Mouse (Mus musculus) gastrocnemius, postnatal 14 days (tissue): Measurements from ENCODE around the gene Rassf7. TPM values are rescaled to one million over a fixed set of nuclear protein-coding genes. Genes with fewer than 3 reads are reported as not detected.
A peak's percentile ranks its signal among the peaks of the same experiment; 100 is the strongest.

Source experiments
- DNase-seq: peaks from one replicate; pipeline ENCODE4 v3.0.0; 2021; ENCODE audit warnings: mixed read lengths
- intact Hi-C: fragments of 180-260 bp; cut with DNase I; formaldehyde crosslinking; loops from one replicate; pipeline ENCODE4 v1.15.1; 2025; ENCODE audit warnings: low total_unique reads
- long read RNA-seq, 2 experiments: library from polyadenylated mRNA; stranded (forward); transcript quantifications; one replicate each; pipeline ENCODE4 v2.0.0; 2021
- total RNA-seq, 2 experiments: library from RNA; stranded (reverse); gene quantifications; 2 replicates each; pipeline ENCODE4 v1.2.3; 2021

The Rassf7 gene
- 1 to 10 TPM in 1 of 2 experiments, under 1 TPM in 1; 0.62 to 1.2 TPM for total RNA-seq
- long read RNA-seq, experiment 1, partial matches to known transcripts, result 0 of 2 reads
- long read RNA-seq, experiment 1, other reads (novel, unspliced or antisense), result 0 of 2 reads
- long read RNA-seq, experiment 2, partial matches to known transcripts, result 1 of 1 reads
- long read RNA-seq, experiment 2, other reads (novel, unspliced or antisense), result 0 of 1 reads

DNA sequence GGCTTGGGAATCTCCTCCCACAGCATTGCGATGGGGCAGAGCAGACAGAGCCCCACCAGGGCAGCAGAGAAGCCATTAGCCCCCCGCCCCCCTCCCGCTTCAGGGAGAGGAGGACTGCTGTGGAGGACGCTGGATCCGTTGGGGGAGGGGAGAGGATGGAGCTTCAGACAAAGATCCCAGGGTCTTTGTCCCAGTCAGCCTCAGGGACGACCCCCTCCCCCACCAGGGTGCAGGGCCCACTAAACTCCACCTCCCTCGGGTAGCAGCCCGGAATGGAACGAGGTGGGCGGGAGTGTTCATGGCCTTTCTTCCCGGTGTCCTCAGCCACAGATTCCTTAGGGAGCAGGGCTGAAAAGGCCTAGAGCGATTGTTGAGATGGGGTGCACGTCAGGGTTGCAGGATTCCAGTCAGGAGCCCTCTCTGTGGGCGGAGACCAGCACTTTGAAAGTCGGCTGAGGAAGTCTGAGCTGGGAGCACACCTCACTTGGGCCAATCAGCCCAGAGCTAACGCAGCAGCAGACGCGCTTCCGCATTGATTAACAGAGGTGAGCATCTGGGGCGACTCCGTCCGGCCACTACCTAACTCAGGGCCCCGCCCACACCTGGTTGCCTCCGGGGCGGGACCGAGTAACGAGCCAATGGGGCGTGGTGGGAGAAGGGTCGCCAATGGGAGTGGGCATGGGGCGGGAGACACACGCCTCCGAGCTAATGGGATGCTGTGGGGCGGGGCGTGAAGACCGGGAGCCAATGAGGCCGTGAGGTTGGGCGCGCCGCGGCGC lies at the start of gene Rassf7:
Gene Rassf7 (plus strand): TSS at position 760 of the 779 bp plus-strand sequence.
- intact Hi-C loops, result no loop called here

DNA sequence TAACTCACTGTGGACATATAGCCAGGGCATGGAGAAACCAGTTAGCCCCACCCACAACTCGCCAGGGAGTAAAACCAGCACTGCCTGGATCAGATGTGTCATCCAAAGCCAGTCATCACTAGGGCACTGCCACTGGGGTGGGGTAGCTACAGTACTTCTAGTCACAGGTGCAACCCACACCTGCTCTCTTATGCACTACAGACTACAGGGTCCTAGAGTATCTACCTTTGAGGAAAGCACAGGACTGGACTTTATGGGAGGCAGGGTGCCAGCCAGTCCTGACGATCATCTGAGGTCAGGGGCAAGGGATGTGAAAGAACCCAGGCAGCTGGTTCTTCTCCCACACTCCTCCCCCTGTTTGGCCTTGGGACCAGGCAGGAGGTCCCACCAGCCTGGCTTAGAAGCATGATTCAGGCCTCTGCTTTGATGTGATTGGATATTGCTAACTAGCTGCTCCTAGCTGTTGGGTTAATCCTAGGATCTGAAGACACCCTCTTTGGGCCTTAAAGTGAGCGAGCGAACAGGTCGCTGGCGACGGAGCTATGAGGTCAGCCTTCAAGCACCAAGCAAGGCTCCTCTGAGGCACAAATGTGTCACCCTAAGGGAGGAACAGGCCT lies 47.7 kb upstream of the Rassf7 start:
- DNase-seq, result peak; percentile 46
- intact Hi-C loops, result no loop called here

More for the DNA sequence above, at the start of gene Rassf7:
- DNase-seq, result peak; percentile 85

DNA sequence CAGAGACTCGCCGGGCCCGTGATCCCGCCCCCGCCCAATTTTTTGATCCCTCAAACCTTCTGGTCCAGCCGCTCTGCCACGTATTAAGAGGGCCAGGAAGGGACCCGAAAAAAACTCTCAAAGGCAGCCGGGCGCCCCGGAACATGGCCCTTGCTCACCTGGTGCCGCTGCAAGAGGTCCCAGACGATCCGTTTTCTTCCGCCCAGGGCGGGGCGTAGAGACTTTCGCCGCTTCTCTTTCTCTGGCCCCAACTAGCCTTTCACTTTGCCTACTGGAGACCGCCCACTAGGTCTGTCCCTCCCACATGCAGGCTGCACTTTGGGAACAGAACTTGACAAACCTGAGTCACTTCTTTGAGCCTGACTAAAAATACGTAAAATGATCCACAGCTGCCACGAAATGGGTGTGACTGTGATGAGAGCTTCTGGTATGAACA lies 47.1 kb upstream of the Rassf7 start:
- intact Hi-C loops, result no loop called here
- DNase-seq, result peak; percentile 65

DNA sequence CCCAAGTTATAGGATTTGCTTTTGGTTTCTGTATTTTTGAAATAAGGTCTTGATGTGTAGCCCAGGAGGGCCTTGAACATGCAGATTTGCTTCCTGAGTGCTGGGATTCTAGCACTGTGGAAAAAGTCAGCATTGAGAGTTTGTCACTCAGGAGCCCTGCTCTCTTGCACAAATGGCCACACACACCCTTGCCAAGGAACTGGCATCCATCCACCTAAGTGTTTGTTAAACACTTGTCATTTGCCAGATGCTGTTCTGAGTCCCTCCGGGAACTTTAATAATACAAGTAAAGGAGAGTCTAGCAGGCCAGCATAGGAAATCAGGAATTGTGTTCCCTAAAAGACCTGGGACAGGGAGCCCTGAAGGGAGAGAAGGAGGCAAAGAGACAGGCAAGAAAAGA lies 46.4 kb upstream of the Rassf7 start:
- intact Hi-C loops, result no loop called here
- DNase-seq, result no peak

DNA sequence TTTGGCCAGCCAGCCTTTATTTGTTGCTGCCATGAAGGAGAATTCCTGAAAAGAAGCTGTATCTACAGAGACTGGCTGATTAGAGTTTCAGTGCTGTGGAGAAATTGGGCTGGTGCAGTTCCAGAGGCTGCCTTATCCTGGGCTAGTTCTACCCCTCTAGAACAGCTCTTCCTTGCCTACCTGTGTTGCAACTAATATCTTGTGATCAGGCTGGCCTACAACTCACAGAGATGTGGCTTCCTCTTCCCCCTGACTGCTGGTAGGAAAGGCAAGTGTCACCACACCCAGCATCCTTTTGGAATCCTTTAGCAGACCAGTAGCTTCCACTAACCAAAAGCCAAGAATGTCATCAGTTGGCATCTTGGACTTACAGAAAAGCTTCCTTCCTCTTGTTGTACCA lies 45.8 kb upstream of the Rassf7 start:
- intact Hi-C loops, result no loop called here

DNA sequence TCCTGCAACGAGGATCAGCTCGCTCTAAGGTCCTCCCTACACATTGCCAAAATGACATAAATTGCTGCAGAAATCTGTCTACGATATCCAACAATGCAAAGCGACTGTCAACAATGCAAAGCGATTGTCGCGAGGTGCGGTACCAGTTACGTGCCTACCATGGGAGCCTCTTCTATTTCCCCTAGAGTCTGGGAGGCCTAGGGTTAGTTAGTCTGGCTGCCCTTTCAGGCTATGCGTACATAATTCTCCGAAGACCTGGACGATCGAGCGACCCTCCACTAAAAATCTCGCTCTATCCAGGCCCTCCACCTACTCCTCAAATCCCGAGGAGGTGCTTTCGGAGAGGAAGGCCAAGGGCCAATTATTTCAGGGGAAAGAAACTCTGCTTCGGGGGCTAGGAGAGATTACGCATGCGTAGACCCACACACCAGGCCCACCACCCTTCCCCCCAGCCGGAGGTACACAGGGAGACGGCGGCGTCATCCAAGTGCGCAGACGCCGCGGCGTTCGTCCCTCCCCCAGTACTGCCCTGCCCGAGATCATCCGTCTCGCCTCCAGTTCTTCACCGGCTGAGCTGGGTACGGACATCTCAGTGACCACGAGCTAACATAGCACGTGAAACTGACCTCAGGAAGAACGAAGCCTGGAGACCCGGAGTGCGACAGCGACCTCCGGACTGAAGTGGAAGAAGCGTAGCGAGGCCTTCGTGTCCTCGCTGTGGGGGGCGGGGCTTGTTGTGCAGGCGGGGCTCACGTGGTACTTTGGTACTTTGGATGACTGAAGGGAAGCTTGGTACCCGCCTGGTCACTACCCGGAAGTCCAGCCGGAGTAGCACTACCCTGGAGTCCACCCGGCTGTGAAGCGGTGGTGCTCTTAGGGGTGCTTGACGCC lies 43.3 kb upstream of the Rassf7 start, which contains the start of gene Rnh1:
Gene Rnh1 (minus strand): TSS at position 742 of the 891 bp plus-strand sequence.
- DNase-seq, result peak; percentile 90
- intact Hi-C loops, result no loop called here

More for the DNA sequence above, 45.8 kb upstream of the Rassf7 start:
- DNase-seq, result no peak

DNA sequence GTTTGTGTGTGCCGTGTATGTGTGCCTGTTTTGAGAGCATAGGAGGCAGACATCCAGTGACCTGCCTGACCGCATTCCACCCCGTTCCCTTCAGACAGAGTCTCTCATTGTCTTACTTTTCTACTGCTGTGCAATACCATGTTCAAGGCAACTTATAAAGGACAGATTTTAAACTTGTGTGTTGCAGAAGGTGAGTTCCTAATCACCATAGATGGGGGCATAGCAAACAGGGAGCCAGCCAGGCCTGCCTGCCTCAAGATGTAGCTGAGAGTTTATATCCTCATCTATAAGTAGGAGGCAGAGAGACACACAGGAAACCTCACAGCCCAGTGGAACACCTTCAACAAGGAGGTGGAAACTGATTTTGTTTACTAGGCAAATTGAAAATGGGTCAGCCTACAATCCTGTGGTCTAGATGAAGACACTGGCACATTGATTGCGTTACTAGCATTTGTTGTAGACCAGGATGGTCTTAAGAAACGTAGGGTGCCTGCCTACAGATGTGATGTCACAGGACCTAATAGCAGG lies 42.3 kb upstream of the Rassf7 start:
- intact Hi-C loops, result no loop called here
- DNase-seq, result no peak

DNA sequence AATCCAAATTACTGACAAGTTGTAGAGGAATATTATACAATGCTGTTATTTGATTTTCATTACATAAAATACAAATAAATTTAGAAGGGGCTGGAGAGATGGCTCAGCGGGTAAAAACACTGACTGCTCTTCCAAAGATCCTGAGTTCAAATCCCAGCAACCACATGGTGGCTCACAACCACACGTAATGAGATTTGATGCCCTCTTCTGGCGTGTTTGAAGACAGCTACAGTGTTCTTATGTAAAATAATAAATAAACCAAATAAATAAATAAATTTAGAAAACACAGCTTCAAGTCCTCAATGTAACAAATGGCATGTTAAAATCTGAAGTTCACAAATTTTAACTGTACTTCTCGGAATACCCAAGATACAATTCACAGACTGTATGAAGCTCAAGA lies 40.6 kb upstream of the Rassf7 start:
- DNase-seq, result no peak
- intact Hi-C loops, result no loop called here

DNA sequence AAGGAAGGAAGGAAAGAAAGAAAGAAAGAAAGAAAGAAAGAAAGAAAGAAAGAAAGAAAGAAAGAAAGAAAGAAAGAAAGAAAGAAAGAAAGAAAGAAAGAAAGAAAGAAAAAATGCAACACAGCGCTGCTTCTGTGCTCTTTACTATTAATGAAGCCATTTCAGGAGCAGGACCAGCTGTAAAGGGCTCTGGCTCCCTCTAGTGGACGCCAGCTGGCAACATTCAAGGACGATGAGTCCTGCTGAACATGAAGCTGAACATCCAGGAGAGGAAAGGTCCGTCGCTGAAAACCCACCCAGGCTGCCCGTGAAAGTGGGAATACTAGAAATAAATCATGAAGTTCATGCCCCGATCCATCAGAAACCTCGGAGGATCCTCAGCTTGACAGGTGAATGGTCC lies 39.5 kb upstream of the Rassf7 start:
- intact Hi-C loops, result loop anchor here (2.0 kb wide), 1 partner anchor 83 kb away; no protein-coding TSS in a partner anchor
- DNase-seq, result peak; percentile 86

DNA sequence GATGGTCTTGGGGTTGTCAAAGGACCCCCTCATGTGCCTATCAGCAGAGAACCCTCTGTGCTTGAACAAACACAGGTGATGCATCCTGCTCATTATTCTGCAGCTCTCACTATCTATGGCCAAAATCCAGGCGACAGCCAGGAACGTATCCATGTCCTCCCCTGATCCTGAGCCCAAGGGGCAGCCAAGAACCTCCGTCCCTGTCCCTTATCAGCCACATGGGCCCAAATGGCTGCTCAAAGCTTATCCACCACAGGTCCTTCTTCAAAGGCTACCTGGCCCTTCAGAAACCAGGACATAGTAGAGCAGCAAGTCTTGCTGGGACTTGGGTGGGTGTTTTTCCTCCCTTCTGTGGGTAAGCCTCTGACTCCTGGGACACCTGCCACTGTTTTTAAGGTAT lies 27.5 kb upstream of the Rassf7 start:
- intact Hi-C loops, result no loop called here
- no peak for DNase-seq

DNA sequence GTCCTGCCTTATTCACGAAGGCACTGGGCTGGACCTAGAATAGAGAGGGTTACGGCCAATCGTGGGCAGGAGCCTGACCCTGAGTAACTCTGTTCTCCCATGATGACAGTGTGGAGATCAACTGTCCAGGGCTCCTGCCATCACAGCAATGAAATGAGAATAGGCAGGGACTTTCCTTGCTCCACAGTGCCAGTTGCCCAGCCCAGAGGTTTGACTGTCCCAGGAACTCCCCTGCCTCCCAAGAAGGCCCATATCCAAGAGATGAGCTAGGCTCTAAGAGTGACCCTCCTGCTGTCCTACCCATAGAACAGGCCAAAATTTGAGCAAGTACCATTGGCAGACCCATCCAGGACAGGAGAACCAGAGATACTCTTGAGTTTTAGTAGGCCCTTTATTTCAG lies 26.9 kb upstream of the Rassf7 start:
- intact Hi-C loops, result no loop called here
- DNase-seq, result no peak

DNA sequence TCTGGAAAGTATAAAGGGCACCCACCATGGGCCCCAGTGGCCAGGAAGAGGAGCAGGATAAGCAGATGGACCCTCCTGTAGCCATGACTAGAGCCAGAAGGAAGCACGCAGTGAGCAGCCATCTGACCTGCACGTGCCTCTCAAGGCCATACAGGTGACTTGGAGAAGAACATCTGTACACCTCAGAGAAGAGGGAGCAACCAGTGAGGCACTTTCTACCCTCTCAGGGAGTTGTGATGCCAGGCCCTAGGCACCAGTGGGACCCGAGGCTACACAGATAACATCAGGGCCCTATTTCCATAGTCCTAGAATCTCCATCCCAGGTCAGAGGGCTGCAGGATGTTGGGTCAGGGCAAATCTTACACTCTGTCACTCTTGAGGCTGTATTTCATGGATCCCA lies 25.4 kb upstream of the Rassf7 start:
- intact Hi-C loops, result no loop called here
- DNase-seq, result no peak

DNA sequence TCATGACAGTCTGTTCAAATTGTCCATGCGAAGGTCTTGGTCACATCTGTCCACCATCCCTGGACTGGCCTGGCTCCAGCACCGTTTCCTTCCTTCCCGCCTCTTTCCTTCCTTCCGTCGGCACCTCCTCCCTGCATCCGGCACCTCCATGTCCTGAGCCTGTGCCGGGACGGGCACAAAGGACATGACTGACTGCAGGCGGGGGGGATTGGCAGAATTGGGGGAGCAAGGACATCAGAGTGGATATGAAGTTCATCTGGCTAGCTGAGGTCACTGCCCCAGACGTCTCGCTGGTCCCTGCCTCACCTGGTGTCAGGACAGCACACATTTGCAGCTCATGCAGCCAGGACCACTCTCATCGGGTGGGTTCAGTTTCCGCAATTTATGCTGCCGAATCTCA lies 24.6 kb upstream of the Rassf7 start:
- intact Hi-C loops, result no loop called here

DNA sequence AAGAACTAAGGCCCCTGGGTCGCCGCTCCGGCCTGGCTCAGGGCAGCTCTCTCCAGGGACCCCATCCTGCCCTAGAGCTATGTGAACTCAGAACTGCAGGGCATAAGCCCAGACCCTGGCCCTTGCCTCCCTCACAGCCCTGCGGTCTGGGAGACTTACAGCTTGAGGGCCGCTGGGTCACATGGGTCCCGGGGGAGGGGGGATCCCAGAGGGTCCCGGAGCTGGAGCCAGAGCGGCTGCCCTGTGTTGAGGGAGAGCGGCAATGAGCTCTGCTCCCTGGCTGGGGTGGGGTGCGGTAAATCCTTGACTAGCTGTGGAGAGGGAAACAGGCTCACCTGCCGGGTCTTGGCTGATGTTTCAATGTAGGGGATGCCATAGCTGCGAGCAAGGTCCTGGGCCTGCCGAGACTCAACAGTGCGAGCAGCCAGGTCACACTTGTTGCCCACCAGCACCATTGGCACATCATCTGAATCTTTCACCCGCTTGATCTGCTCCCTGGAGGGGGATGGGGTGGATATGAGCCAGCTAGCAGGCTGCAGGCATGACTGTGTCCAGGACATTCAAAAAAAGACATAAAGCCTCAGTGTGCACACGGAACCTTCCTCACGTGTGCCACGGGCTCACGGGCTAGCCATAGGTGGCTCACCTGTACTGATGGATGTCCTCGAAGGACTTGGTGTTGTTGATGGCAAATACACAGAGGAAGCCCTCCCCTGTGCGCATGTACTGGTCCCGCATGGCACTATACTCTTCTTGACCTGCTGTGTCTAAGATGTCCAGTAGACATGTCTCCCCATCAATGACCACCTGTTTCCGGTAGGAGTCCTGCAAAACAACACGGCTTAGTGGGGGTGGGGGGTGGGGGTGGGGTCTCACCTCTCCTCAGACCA lies 23.6 kb upstream of the Rassf7 start:
- peak; percentile 19 for DNase-seq
- intact Hi-C loops, result no loop called here

More for the DNA sequence above, 24.6 kb upstream of the Rassf7 start:
- DNase-seq, result no peak

DNA sequence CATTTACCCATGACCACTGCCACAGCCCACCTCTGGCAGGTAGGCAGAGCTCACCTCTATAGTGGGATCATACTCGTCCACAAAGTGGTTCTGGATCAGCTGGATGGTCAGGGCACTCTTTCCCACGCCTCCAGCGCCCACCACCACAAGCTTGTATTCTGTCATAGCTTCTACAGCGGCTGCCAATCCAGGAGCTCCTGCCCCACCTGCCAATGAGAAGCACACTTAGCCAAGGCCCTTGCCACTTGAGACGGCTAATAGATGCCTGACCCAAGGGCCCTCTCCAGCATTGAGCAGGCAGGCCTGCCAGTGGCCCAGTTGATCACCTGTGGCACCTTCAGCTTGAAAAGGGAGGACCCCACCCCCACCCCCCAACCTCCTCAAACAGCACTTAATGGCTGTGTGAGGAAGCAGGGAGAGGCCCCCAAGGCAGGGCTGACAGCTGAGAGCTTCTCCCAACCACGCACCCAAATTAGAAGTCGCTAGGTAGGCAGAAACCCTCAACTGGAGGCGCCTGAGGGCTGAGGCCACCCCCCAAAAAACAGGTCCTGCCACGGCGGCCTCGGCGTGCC lies 22.8 kb upstream of the Rassf7 start:
- DNase-seq, result no peak
- intact Hi-C loops, result no loop called here

DNA sequence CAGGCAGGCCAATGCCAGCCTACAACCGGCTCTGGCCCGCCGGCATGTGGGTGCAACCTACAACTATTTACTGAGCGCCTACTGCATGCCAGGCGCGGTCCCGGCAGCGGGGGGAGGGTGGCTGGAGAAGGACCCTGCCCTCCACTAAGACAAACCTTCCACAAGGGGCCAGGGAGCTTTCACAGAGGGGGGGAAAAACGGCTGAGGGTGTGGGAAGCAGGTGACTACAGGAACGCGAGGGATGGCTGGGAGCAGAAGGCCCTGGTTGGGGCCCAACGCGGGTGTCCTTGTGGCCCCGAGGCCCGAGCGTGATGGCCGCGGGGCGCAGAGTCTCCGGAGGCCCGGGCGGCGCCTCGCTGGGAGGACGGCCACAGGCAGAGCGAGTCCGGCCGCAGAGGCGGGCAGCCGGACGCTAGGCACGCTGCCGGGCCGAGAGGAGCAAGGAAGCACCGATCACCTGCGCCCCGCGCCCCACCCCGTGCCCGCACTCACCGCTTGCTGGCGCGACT lies 22.3 kb upstream of the Rassf7 start:
- peak; percentile 50 for DNase-seq
- intact Hi-C loops, result no loop called here

DNA sequence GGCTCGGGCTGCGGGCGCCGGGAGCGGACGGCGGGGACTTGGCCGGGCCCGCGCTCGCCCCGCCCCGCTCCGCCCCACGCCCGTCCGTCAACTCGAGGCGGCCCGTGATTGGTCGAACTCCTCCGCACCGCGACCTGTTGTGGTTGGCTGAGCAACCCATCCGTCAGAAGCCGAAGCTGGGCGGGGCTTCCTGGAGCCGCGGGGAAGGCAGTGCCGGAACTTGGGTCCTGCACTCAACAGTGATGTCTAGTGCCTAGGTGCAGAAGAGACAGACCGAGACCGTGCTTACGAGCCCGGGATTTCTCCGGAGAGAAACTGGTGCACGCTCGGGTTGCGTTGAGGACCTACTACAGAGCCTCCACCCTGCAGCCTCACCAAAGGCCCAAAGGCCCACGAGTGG lies 21.7 kb upstream of the Rassf7 start, which contains the start of the genes Hras and Lrrc56:
Gene Hras (minus strand): TSS at position 58 of the 400 bp plus-strand sequence.
Gene Lrrc56 (plus strand): TSS at position 210 of the 400 bp plus-strand sequence.
- intact Hi-C loops, result no loop called here
- peak; percentile 98 for DNase-seq

DNA sequence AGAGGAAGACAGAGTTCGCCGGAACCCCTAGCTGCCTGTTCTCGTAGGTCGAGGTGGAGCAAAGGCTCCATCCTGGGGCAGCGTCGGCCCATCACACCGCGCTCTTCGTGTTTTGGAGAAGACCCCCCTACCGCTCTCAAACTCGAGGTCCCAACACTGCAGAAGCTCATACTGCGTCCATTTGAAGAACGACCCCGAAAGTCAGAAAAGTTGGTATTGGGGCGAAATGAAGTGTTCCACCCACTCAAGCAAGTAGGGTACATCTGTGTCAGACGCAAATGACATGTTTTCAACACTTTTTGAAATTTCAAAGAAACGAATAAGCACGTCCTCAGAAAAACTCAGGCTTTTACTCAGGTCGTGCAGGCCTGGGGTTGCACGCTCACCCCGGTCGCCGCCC lies 21.3 kb upstream of the Rassf7 start:
- DNase-seq, result no peak
- intact Hi-C loops, result no loop called here
